Mouse (Mus musculus) MEL (cell line): ENCODE results near the gene Sim2.

Experiments used
- GABPA ChIP-seq: IDR thresholded peaks from 2 replicates; pipeline ENCODE4 v1.6.1; 2012; ENCODE audit warnings: low read depth, mild to moderate bottlenecking, inconsistent platforms, low read length, improper control_type of control experiment, moderate library complexity
- POLR2A ChIP-seq, 2 experiments: IDR thresholded peaks; 2 replicates each; pipeline ENCODE4 v1.6.1; 2011 to 2012; ENCODE audit warnings: low read length in 2 of 2, mild to moderate bottlenecking in 2 of 2, control low read depth in 1 of 2, improper control_type of control experiment in 1 of 2, low read depth in 1 of 2, moderate library complexity in 1 of 2; ENCODE audit not compliant: control insufficient read depth in 1 of 2, insufficient read depth in 1 of 2, poor library complexity in 1 of 2
- RAD21 ChIP-seq: IDR thresholded peaks from 2 replicates; pipeline ENCODE4 v1.6.1; 2011; ENCODE audit warnings: mild to moderate bottlenecking, low read depth, low read length, improper control_type of control experiment
- ZC3H11A ChIP-seq: IDR thresholded peaks from 2 replicates; pipeline ENCODE4 v1.6.1; 2012; ENCODE audit warnings: low read depth, mild to moderate bottlenecking, inconsistent platforms, low read length, improper control_type of control experiment

DNA sequence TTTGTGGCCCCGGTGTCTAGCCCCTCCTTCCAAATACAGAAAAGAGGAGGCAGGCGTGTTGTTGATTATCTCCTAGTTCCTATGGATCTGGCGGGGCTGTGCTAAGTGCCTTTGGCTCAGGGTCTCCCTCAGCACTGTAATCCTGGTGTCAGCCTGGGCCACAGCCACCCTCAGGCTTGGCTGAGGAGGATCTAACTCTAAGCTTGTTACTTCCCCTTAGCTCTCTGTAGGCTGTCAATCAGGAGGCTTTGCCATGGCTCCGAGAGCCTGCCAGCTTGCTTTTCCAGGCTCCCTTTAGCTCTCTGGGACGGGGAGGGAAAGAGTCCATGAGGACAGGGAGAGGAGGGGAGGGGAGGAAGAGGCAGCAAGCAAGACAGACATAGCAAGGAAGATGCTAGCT is 80.2 kb downstream of the Sim2 start:
- no peak for TF ChIP-seq POLR2A (IDR thresholded peaks at IDR 0.05; ENCODE audit: control insufficient read depth in 1 of 2, insufficient read depth in 1 of 2, low read depth in 1 of 2, low read length in 2 of 2, poor library complexity in 1 of 2)
- no peak for TF ChIP-seq GABPA
- no peak for TF ChIP-seq ZC3H11A
- TF ChIP-seq RAD21 = no peak
